Mouse (Mus musculus) lung, postnatal 0 days (tissue): ENCODE data around the gene Tnfrsf11a. TPM values are rescaled to one million over a fixed set of nuclear protein-coding genes. Genes with fewer than 3 reads are reported as not detected.

Experiments
- ATAC-seq: fragments of 200-750 bp; cut with Nextera tagmentation; 2 replicates; pipeline ENCODE4 v1.8.0; 2017; ENCODE audit warnings: moderate library complexity
- DNase-seq: peaks from one replicate; pipeline ENCODE4 v3.0.0-alpha.2; 2016; ENCODE audit warnings: low spot score
- H3K27ac ChIP-seq: fragments of 300-500 bp; sonication (generic); 2 replicates; pipeline ENCODE4 v1.5.1; 2014; ENCODE audit warnings: antibody characterized with exemption, mild to moderate bottlenecking, low read length, mixed read lengths
- H3K27me3 ChIP-seq: fragments of 300-500 bp; sonication (generic); replicated peaks from 2 replicates; pipeline ENCODE4 v1.6.1; 2014; ENCODE audit warnings: low read length, mixed read lengths; ENCODE audit not compliant: insufficient read depth
- H3K36me3 ChIP-seq: fragments of 300-500 bp; sonication (generic); 2 replicates; pipeline ENCODE4 v1.6.1; 2014; ENCODE audit warnings: low read length, mixed read lengths; ENCODE audit not compliant: insufficient read depth
- H3K4me1 ChIP-seq: fragments of 300-500 bp; sonication (generic); 2 replicates; pipeline ENCODE4 v1.6.1; 2014; ENCODE audit warnings: antibody characterized with exemption, low read depth, low read length, mixed read lengths; ENCODE audit not compliant: insufficient read depth
- H3K4me2 ChIP-seq: fragments of 300-500 bp; sonication (generic); replicated peaks from 2 replicates; pipeline ENCODE4 v1.6.1; 2014; ENCODE audit warnings: low read depth, mild to moderate bottlenecking, low read length, moderate library complexity, mixed read lengths
- H3K4me3 ChIP-seq: fragments of 300-500 bp; sonication (generic); 2 replicates; pipeline ENCODE4 v1.5.1; 2014; ENCODE audit warnings: low read depth, low read length
- H3K9ac ChIP-seq: fragments of 300-500 bp; sonication (generic); replicated peaks from 2 replicates; pipeline ENCODE4 v1.6.1; 2014; ENCODE audit warnings: low read depth, mild to moderate bottlenecking
- H3K9me3 ChIP-seq: fragments of 300-500 bp; sonication (generic); 2 replicates; pipeline ENCODE4 v1.6.1; 2016; ENCODE audit warnings: low read length, mixed read lengths
- CTCF ChIP-seq: IDR thresholded peaks from 2 replicates; pipeline ENCODE4 v1.5.1; 2016; ENCODE audit warnings: antibody characterized with exemption, mild to moderate bottlenecking
- EP300 ChIP-seq: IDR thresholded peaks from 2 replicates; pipeline ENCODE4 v1.6.1; 2016; ENCODE audit warnings: antibody characterized with exemption, mild to moderate bottlenecking, control low read depth
- WGBS: fragments of 180-500 bp; shearing (Covaris S2); extraction: QIAGEN DNeasy Blood & Tissue Kit; methylation state at CpG from one replicate; pipeline ENCODE4 v1.1.7; 2014; 5-methylcytosine and 5-hydroxymethylcytosine counted together
- polyA plus RNA-seq: library from polyadenylated mRNA; unstranded; fragments of >200 nt; fragmentation: Nextera tagmentation; extraction: Ambion mirVana; gene quantifications from 2 replicates; pipeline ENCODE4 v1.2.1, GENCODE M21; 2015

The Tnfrsf11a gene
- polyA plus RNA-seq, 1 experiment from 2014 or later = 2.2 TPM

GRCm38 (mm10) chr1:105815736-105816135, 35.2 kb downstream of the Tnfrsf11a start:
- no peak for ATAC-seq
- no peak for TF ChIP-seq EP300
- no peak for TF ChIP-seq CTCF

GRCm38 (mm10) chr1:105819031-105819430, 38.5 kb downstream of the Tnfrsf11a start:
- H3K4me2 ChIP-seq = no peak overlapping the region
- H3K27me3 ChIP-seq = no peaks in the 10 kb centered on the region
- no peak overlapping the region for H3K27ac ChIP-seq
- H3K9me3 ChIP-seq = no peaks in the 10 kb centered on the region
- ATAC-seq (no peak), DNase-seq (no peak)
- H3K36me3 ChIP-seq = no peaks in the 10 kb centered on the region
- no peak overlapping the region for H3K9ac ChIP-seq
- TF ChIP-seq EP300 = no peak
- 32% methylated on average over 6 of the region's 6 CpGs for WGBS
- H3K4me1 ChIP-seq = no peaks in the 10 kb centered on the region
- H3K4me3 ChIP-seq = no peak overlapping the region

More at GRCm38 (mm10) chr1:105815736-105816135, 35.2 kb downstream of the Tnfrsf11a start:
- H3K4me3 ChIP-seq = no peak overlapping the region
- no peak for DNase-seq
- no peaks in the 10 kb centered on the region for H3K9me3 ChIP-seq
- H3K9ac ChIP-seq = no peak overlapping the region
- H3K27ac ChIP-seq = no peak overlapping the region
- no peaks in the 10 kb centered on the region for H3K4me1 ChIP-seq
- no peaks in the 10 kb centered on the region for H3K27me3 ChIP-seq
- H3K4me2 ChIP-seq = no peak overlapping the region
- H3K36me3 ChIP-seq = no peaks in the 10 kb centered on the region
- WGBS = 92% methylated on average over 3 of the region's 3 CpGs

- Histone ChIP-seq H3K4me3 (no peak overlapping the region), H3K27me3 (no peaks in the 10 kb centered on the region), H3K36me3 (no peaks in the 10 kb centered on the region), H3K27ac (no peak overlapping the region), H3K9ac (no peak overlapping the region), H3K9me3 (no peaks in the 10 kb centered on the region), H3K4me1 (no peaks in the 10 kb centered on the region), H3K4me2 (no peak overlapping the region)
- ATAC-seq = no peak
- 41% methylated on average over 7 of the region's 7 CpGs for WGBS
- no peak for DNase-seq
- no peak for TF ChIP-seq CTCF
- TF ChIP-seq EP300 = no peak
Observed at GRCm38 (mm10) chr1:105819740-105820139, 39.2 kb downstream of the Tnfrsf11a start.

GRCm38 (mm10) chr1:105824356-105824755, 43.8 kb downstream of the Tnfrsf11a start:
- no peak for TF ChIP-seq EP300
- no peak for TF ChIP-seq CTCF
- no peak overlapping the region for H3K4me3 ChIP-seq
- H3K36me3 ChIP-seq = no peaks in the 10 kb centered on the region
- no peak overlapping the region for H3K9ac ChIP-seq
- 91% methylated on average over 4 of the region's 4 CpGs for WGBS
- H3K27me3 ChIP-seq = no peaks in the 10 kb centered on the region
- no peaks in the 10 kb centered on the region for H3K9me3 ChIP-seq
- no peak overlapping the region for H3K4me2 ChIP-seq
- no peak for DNase-seq
- H3K27ac ChIP-seq = no peak overlapping the region
- no peaks in the 10 kb centered on the region for H3K4me1 ChIP-seq
- no peak for ATAC-seq

DNA sequence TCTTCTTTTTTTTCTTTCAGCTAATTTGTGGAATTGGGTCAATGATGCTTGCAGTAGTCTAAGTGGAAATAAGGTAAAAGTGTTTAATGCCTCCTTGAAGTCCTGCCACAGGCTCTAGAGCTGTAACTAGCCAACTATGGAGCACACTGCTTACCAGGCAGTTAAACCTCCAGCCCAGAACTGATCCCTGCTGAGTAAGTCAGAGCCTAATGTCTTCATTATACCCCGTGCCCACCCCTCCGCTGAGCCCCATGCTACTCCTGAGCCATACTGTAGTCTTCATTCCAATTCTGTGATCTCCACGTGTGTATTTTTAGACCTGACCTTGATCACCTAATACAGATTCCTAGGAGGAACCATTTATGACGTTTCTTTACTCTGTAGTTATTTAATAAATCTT, 44.5 kb downstream of the Tnfrsf11a start:
- Histone ChIP-seq H3K4me3 (no peak overlapping the region), H3K9me3 (no peaks in the 10 kb centered on the region), H3K27me3 (no peaks in the 10 kb centered on the region), H3K27ac (no peak overlapping the region), H3K4me2 (no peak overlapping the region), H3K9ac (no peak overlapping the region), H3K36me3 (no peaks in the 10 kb centered on the region), H3K4me1 (no peaks in the 10 kb centered on the region)
- ATAC-seq (no peak), DNase-seq (no peak)
- WGBS = 58% methylated on average over 4 of the region's 4 CpGs
- TF ChIP-seq CTCF (no peak), EP300 (no peak)

GRCm38 (mm10) chr1:105827374-105827773, 46.9 kb downstream of the Tnfrsf11a start:
- Histone ChIP-seq H3K4me2 (no peak overlapping the region), H3K36me3 (no peaks in the 10 kb centered on the region), H3K4me1 (no peaks in the 10 kb centered on the region), H3K27me3 (no peaks in the 10 kb centered on the region), H3K9me3 (no peaks in the 10 kb centered on the region), H3K27ac (no peak overlapping the region), H3K9ac (no peak overlapping the region), H3K4me3 (no peak overlapping the region)
- TF ChIP-seq CTCF = no peak
- TF ChIP-seq EP300 = no peak
- no peak for DNase-seq
- 87% methylated on average over 7 of the region's 7 CpGs for WGBS
- ATAC-seq = no peak

DNA sequence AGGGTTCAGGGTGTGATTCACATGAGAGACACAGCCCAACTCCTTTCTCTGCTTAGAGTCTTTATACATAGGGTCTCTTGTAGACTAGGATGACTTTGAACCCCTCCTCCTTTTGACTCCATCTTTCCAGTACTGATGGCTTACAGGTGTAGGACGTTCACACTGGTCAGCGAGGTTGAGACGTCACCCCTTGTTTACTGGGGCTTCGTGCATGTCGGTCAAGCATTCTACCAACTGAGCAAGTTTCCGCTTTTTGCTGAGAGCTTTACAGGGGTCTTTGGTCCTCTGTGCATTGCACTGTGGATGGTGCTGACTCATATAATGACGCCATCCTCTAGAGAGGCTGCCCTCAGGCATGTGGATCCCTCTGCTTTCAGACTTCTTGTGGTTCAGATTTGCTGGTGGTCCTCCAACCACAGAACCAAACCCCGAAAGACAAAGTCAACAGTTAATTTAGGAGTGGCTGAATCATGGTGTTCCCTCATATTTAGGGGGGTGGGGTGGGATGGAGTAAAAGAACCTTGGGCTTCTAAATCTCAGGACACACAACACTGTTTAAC, 47.3 kb downstream of the Tnfrsf11a start:
- TF ChIP-seq EP300 (no peak), CTCF (no peak)
- H3K9ac ChIP-seq = no peak overlapping the region
- no peaks in the 10 kb centered on the region for H3K27me3 ChIP-seq
- no peak overlapping the region for H3K4me3 ChIP-seq
- no peaks in the 10 kb centered on the region for H3K4me1 ChIP-seq
- DNase-seq = no peak
- no peak overlapping the region for H3K4me2 ChIP-seq
- H3K36me3 ChIP-seq = no peaks in the 10 kb centered on the region
- no peaks in the 10 kb centered on the region for H3K9me3 ChIP-seq
- no peak overlapping the region for H3K27ac ChIP-seq
- WGBS = 85% methylated on average over 8 of the region's 8 CpGs
- ATAC-seq = no peak
